Mouse (Mus musculus): ENCODE measurements around the gene Mcoln2. TPM values are rescaled to one million over a fixed set of nuclear protein-coding genes. Genes with fewer than 3 reads are reported as not detected.
A peak's percentile ranks its signal among the peaks of the same experiment; 100 is the strongest.

Mcoln2 gene
- polyA plus RNA-seq, 1 experiment from 2014 or later = 0.97 TPM

- H3K27ac ChIP-seq (replicated peaks; ENCODE audit: low read depth, low read length) = no peak within 1 kb of the TSS
- H3K9me3 ChIP-seq (ENCODE audit: control insufficient read depth, low read length) = no peaks in the 10 kb centered on the region
- H3K27me3 ChIP-seq (replicated peaks; ENCODE audit: control insufficient read depth, insufficient read depth, low read length) = peaks cover 20% of the 10 kb centered on the region
- ATAC-seq (ENCODE audit: low read depth) (peak; percentile 66; the same call in 1 of the 2 replicates), DNase-seq (ENCODE audit: low spot score) (peak; percentile 40)
- H3K4me3 ChIP-seq (ENCODE audit: low read depth, low read length) = peak within 1 kb of the TSS; percentile 27
- H3K9ac ChIP-seq (ENCODE audit: low read depth, low read length) = no peak within 1 kb of the TSS
- peak within 1 kb of the TSS; percentile 51 for H3K4me2 ChIP-seq (ENCODE audit: low read depth, low read length)
- WGBS = 15% methylated on average over 34 of the region's 35 CpGs
- H3K4me1 ChIP-seq (ENCODE audit: control insufficient read depth, insufficient read depth, low read length) = 0 out of 2 replicates have a peak, but pooled peaks cover 2% of the 10 kb centered on the region
- H3K36me3 ChIP-seq (ENCODE audit: control insufficient read depth, insufficient read depth, low read length) = no peaks in the 10 kb centered on the region
Observed at GRCm38 (mm10) chr3:146117258-146117996, 32.2 kb upstream of the Mcoln2 start, which contains the start of gene Mcoln3. Mcoln3 (plus strand) TSS chr3:146117450.

GRCm38 (mm10) chr3:146117997-146118457 is 31.6 kb upstream of the Mcoln2 start:
- WGBS = 62% methylated on average over 9 of the region's 9 CpGs
- Histone ChIP-seq H3K9me3 (ENCODE audit: control insufficient read depth, low read length) (no peaks in the 10 kb centered on the region), H3K9ac (ENCODE audit: low read depth, low read length) (no peak overlapping the region), H3K36me3 (ENCODE audit: control insufficient read depth, insufficient read depth, low read length) (no peaks in the 10 kb centered on the region), H3K4me2 (ENCODE audit: low read depth, low read length) (peak overlapping the region; percentile 51), H3K27me3 (replicated peaks; ENCODE audit: control insufficient read depth, insufficient read depth, low read length) (peaks cover 20% of the 10 kb centered on the region), H3K4me1 (ENCODE audit: control insufficient read depth, insufficient read depth, low read length) (0 out of 2 replicates have a peak, but pooled peaks cover 2% of the 10 kb centered on the region), H3K27ac (replicated peaks; ENCODE audit: low read depth, low read length) (no peak overlapping the region), H3K4me3 (ENCODE audit: low read depth, low read length) (no peak overlapping the region)
- DNase-seq (ENCODE audit: low spot score) = no peak
- no peak for ATAC-seq (ENCODE audit: low read depth)

GRCm38 (mm10) chr3:146121310-146122124 is 28.1 kb upstream of the Mcoln2 start:
- 11% methylated on average over 25 of the region's 25 CpGs for WGBS
- H3K4me2 ChIP-seq (ENCODE audit: low read depth, low read length) = peak overlapping the region; percentile 55
- H3K4me3 ChIP-seq (ENCODE audit: low read depth, low read length) = peak overlapping the region; percentile 28
- no peaks in the 10 kb centered on the region for H3K36me3 ChIP-seq (ENCODE audit: control insufficient read depth, insufficient read depth, low read length)
- ATAC-seq (ENCODE audit: low read depth) (peak; percentile 66), DNase-seq (ENCODE audit: low spot score) (peak; percentile 73)
- H3K4me1 ChIP-seq (ENCODE audit: control insufficient read depth, insufficient read depth, low read length) = 0 out of 2 replicates have a peak, but pooled peaks cover 2% of the 10 kb centered on the region
- H3K9ac ChIP-seq (ENCODE audit: low read depth, low read length) = peak overlapping the region; percentile 45; the same call in 1 of the 2 replicates
- H3K9me3 ChIP-seq (ENCODE audit: control insufficient read depth, low read length) = no peaks in the 10 kb centered on the region
- H3K27ac ChIP-seq (replicated peaks; ENCODE audit: low read depth, low read length) = no peak overlapping the region
- H3K27me3 ChIP-seq (replicated peaks; ENCODE audit: control insufficient read depth, insufficient read depth, low read length) = peaks cover 16% of the 10 kb centered on the region

GRCm38 (mm10) chr3:146122125-146122420 is 27.6 kb upstream of the Mcoln2 start:
- WGBS = 41% methylated on average over 3 of the region's 3 CpGs
- ATAC-seq (ENCODE audit: low read depth) (no peak), DNase-seq (ENCODE audit: low spot score) (no peak)
- H3K36me3 ChIP-seq (ENCODE audit: control insufficient read depth, insufficient read depth, low read length) = no peaks in the 10 kb centered on the region
- H3K27me3 ChIP-seq (replicated peaks; ENCODE audit: control insufficient read depth, insufficient read depth, low read length) = peaks cover 10% of the 10 kb centered on the region
- H3K4me2 ChIP-seq (ENCODE audit: low read depth, low read length) = peak overlapping the region; percentile 55; the same call in 1 of the 2 replicates
- H3K4me1 ChIP-seq (ENCODE audit: control insufficient read depth, insufficient read depth, low read length) = 0 out of 2 replicates have a peak, but pooled peaks cover 2% of the 10 kb centered on the region
- H3K9me3 ChIP-seq (ENCODE audit: control insufficient read depth, low read length) = no peaks in the 10 kb centered on the region
- no peak overlapping the region for H3K9ac ChIP-seq (ENCODE audit: low read depth, low read length)
- H3K4me3 ChIP-seq (ENCODE audit: low read depth, low read length) = no peak overlapping the region; the same call in 1 of the 2 replicates
- H3K27ac ChIP-seq (replicated peaks; ENCODE audit: low read depth, low read length) = no peak overlapping the region

- ATAC-seq (ENCODE audit: low read depth) (no peak), DNase-seq (ENCODE audit: low spot score) (no peak)
- no peak overlapping the region for H3K9ac ChIP-seq (ENCODE audit: low read depth, low read length)
- H3K36me3 ChIP-seq (ENCODE audit: control insufficient read depth, insufficient read depth, low read length) = no peaks in the 10 kb centered on the region
- H3K27me3 ChIP-seq (replicated peaks; ENCODE audit: control insufficient read depth, insufficient read depth, low read length) = peaks cover 2% of the 10 kb centered on the region; the same call in 1 of the 2 replicates
- H3K9me3 ChIP-seq (ENCODE audit: control insufficient read depth, low read length) = no peaks in the 10 kb centered on the region
- H3K4me3 ChIP-seq (ENCODE audit: low read depth, low read length) = no peak overlapping the region
- WGBS = 82% methylated on average over 8 of the region's 8 CpGs
- H3K4me2 ChIP-seq (ENCODE audit: low read depth, low read length) = no peak overlapping the region
- 0 out of 2 replicates have a peak, but pooled peaks cover 2% of the 10 kb centered on the region for H3K4me1 ChIP-seq (ENCODE audit: control insufficient read depth, insufficient read depth, low read length)
- H3K27ac ChIP-seq (replicated peaks; ENCODE audit: low read depth, low read length) = no peak overlapping the region
Observed at GRCm38 (mm10) chr3:146122807-146123463, 26.7 kb upstream of the Mcoln2 start.

GRCm38 (mm10) chr3:146123464-146123825 is 26.2 kb upstream of the Mcoln2 start:
- 0 out of 2 replicates have a peak, but pooled peaks cover 2% of the 10 kb centered on the region for H3K4me1 ChIP-seq (ENCODE audit: control insufficient read depth, insufficient read depth, low read length)
- WGBS = 60% methylated on average over 9 of the region's 9 CpGs
- ATAC-seq (ENCODE audit: low read depth) = peak; percentile 50; the same call in 1 of the 2 replicates
- H3K27ac ChIP-seq (replicated peaks; ENCODE audit: low read depth, low read length) = no peak overlapping the region
- DNase-seq (ENCODE audit: low spot score) = peak; percentile 71
- H3K9ac ChIP-seq (ENCODE audit: low read depth, low read length) = no peak overlapping the region
- no peaks in the 10 kb centered on the region for H3K36me3 ChIP-seq (ENCODE audit: control insufficient read depth, insufficient read depth, low read length)
- H3K27me3 ChIP-seq (replicated peaks; ENCODE audit: control insufficient read depth, insufficient read depth, low read length) = no peaks in the 10 kb centered on the region
- H3K4me3 ChIP-seq (ENCODE audit: low read depth, low read length) = no peak overlapping the region
- H3K4me2 ChIP-seq (ENCODE audit: low read depth, low read length) = no peak overlapping the region
- H3K9me3 ChIP-seq (ENCODE audit: control insufficient read depth, low read length) = no peaks in the 10 kb centered on the region

GRCm38 (mm10) chr3:146127205-146127604 is 22.4 kb upstream of the Mcoln2 start:
- DNase-seq (ENCODE audit: low spot score) = no peak
- no peak overlapping the region for H3K9ac ChIP-seq (ENCODE audit: low read depth, low read length)

GRCm38 (mm10) chr3:146134834-146135233 is 14.8 kb upstream of the Mcoln2 start:
- DNase-seq (ENCODE audit: low spot score) (no peak), ATAC-seq (ENCODE audit: low read depth) (no peak)
- Histone ChIP-seq H3K9me3 (ENCODE audit: control insufficient read depth, low read length) (no peaks in the 10 kb centered on the region), H3K27me3 (replicated peaks; ENCODE audit: control insufficient read depth, insufficient read depth, low read length) (no peaks in the 10 kb centered on the region), H3K4me1 (ENCODE audit: control insufficient read depth, insufficient read depth, low read length) (no peaks in the 10 kb centered on the region), H3K9ac (ENCODE audit: low read depth, low read length) (no peak overlapping the region), H3K36me3 (ENCODE audit: control insufficient read depth, insufficient read depth, low read length) (no peaks in the 10 kb centered on the region), H3K4me3 (ENCODE audit: low read depth, low read length) (no peak overlapping the region), H3K4me2 (ENCODE audit: low read depth, low read length) (no peak overlapping the region), H3K27ac (replicated peaks; ENCODE audit: low read depth, low read length) (no peak overlapping the region)
- WGBS = 73% methylated on average over 9 of the region's 9 CpGs

More at GRCm38 (mm10) chr3:146127205-146127604, 22.4 kb upstream of the Mcoln2 start:
- no peaks in the 10 kb centered on the region for H3K27me3 ChIP-seq (replicated peaks; ENCODE audit: control insufficient read depth, insufficient read depth, low read length)
- WGBS = 61% methylated on average over 6 of the region's 6 CpGs
- no peak overlapping the region for H3K27ac ChIP-seq (replicated peaks; ENCODE audit: low read depth, low read length)
- no peak overlapping the region for H3K4me3 ChIP-seq (ENCODE audit: low read depth, low read length)
- H3K9me3 ChIP-seq (ENCODE audit: control insufficient read depth, low read length) = no peaks in the 10 kb centered on the region
- no peak overlapping the region for H3K4me2 ChIP-seq (ENCODE audit: low read depth, low read length)
- ATAC-seq (ENCODE audit: low read depth) = no peak
- H3K36me3 ChIP-seq (ENCODE audit: control insufficient read depth, insufficient read depth, low read length) = no peaks in the 10 kb centered on the region
- no peaks in the 10 kb centered on the region for H3K4me1 ChIP-seq (ENCODE audit: control insufficient read depth, insufficient read depth, low read length)

All from embryonic facial prominence, embryonic 14.5 days (tissue).